Mouse (Mus musculus): Measurements from ENCODE around the gene Tmem131. TPM values are rescaled to one million over a fixed set of nuclear protein-coding genes. Genes with fewer than 3 reads are reported as not detected.
"Not testable (repeated sequence)": the region's sequence is repeated elsewhere in the genome, so short reads cannot be mapped to it uniquely, and the experiment has no call there.

The Tmem131 gene
- polyA plus RNA-seq, 1 experiment, result 169 TPM

DNA sequence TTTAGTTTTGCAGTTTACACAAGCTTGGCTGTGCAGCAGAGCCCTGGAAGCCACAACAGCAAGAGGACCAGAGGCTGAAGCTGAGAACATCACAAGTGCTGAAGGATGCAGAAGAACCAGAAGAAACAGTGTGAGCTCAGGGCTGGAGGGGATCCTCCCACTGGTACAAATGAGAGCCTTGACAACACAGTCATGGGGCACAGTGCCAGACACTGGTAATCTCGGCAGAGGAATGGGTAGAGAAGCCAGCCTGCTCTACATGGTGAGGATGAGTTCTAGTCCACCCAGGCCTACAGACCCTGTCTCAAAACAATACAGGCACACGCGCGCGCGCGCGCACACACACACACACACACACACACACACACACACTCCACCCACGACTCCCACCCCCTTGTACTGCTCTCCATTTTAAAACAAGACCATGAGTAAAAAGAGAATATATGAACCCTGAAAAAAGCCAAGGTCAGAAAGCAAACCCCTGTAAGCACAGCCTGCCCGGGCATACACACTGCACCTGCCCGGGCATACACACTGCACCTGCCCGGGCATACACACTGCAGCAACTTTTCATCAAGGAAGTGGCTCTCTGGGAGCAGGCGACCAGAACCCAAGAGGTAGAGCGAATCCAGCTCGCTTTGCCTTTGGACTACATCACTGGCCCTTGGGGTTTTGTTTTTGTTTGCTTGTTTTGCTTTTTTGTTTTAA, 39.9 kb downstream of the Tmem131 start:
- WGBS, result 84% methylated on average over 15 of the region's 15 CpGs
- no peak overlapping the region for H3K27ac ChIP-seq (ENCODE audit: insufficient read depth, low read depth, low read length)

DNA sequence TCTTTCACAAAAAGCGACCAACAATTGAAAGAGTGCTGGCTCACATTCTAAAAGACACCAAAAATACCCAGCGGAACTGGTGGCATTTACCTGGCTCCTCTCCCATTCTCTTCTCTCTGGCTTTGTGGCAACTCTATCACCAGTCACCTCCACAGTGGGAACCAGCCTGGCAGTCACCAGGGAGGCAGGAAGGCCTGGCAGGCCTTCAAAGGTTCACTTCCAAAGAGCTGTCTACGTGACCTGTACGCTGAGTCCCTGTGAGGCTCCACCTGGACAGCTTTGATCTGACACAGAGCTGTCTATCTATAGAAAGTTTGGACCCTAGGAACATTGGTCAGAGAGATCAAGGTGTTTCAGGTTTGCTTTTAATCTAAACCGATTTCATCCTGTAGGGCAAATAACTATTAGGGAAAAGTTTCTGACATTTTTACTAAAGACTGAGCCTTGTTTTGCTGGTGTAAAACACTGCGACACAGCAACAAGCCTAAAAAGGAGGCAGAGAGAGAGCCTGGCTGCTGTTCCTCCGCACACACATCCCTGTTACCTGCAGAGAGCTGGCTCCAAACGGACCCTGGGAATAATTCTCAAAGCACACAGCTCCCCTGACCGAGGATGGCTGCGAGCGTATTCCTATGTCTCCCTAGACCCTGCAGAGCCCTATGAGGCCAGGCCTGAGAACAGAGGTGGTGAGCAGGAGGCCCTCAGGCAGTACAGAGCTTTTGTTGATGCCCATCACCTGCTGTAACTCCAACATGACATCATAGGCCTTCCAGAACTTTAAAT, 40.7 kb downstream of the Tmem131 start:
- H3K4me1 ChIP-seq (ENCODE audit: control insufficient read depth, insufficient read depth, low read length), result peaks cover 30% of the 10 kb centered on the region
- WGBS, result 73% methylated on average over 11 of the region's 11 CpGs

More for the DNA sequence above, 39.9 kb downstream of the Tmem131 start:
- H3K4me3 ChIP-seq (ENCODE audit: insufficient read depth, low read depth, low read length), result no peak overlapping the region
- TF ChIP-seq CTCF (IDR thresholded peaks at IDR 0.05; ENCODE audit: insufficient read depth, low read depth, low read length) (no peak), POLR2A (IDR thresholded peaks at IDR 0.05; ENCODE audit: insufficient read depth, low read depth, low read length) (no peak)
- peaks cover 30% of the 10 kb centered on the region for H3K4me1 ChIP-seq (ENCODE audit: control insufficient read depth, insufficient read depth, low read length)

DNA sequence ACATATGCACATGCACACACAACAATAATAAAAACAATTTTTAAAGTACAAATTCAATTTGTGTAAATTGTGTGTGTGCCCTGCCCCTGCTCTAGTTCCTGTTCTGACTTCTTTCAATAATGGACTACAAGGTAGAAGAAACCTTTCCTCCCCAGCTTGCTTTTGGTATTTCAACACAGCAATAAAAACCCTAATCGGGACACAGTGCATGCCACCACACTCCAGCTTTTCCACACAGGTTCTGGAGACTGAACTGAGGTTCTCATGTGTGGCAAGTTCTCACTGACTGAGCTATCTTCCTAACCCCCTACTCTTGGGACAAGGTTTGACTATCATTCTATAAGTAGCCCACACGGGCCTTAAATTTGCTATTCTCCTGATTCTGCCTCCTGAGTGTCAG, 43.8 kb downstream of the Tmem131 start:
- H3K4me1 ChIP-seq (ENCODE audit: control insufficient read depth, insufficient read depth, low read length), result peaks cover 28% of the 10 kb centered on the region
- TF ChIP-seq CTCF (IDR thresholded peaks at IDR 0.05; ENCODE audit: insufficient read depth, low read depth, low read length) (no peak), POLR2A (IDR thresholded peaks at IDR 0.05; ENCODE audit: insufficient read depth, low read depth, low read length) (no peak)
- no peak overlapping the region for H3K4me3 ChIP-seq (ENCODE audit: insufficient read depth, low read depth, low read length)
- 95% methylated on average over 2 of the region's 2 CpGs for WGBS
- H3K27ac ChIP-seq (ENCODE audit: insufficient read depth, low read depth, low read length), result no peak overlapping the region

More for the DNA sequence above, 40.7 kb downstream of the Tmem131 start:
- H3K4me3 ChIP-seq (ENCODE audit: insufficient read depth, low read depth, low read length), result no peak overlapping the region
- TF ChIP-seq CTCF (IDR thresholded peaks at IDR 0.05; ENCODE audit: insufficient read depth, low read depth, low read length) (no peak), POLR2A (IDR thresholded peaks at IDR 0.05; ENCODE audit: insufficient read depth, low read depth, low read length) (no peak)
- H3K27ac ChIP-seq (ENCODE audit: insufficient read depth, low read depth, low read length), result no peak overlapping the region

DNA sequence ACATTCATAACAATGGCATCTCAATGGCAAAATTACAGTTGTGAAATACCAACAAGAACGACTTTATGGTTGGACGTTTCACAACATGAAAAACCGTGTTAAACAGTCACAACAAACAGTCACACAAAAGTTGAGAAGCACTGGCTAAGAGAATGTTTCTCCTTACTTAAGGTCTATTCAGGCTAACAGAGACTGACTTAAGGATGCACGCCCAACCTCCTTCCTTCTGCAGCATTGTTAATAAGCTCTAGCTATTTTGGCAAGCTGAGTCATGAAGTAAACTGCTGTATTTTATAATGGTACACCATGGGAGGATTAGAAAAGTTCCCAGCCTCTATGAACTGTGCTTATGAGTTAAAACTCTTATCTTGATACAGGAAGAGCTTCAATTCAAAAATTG, 47.0 kb downstream of the Tmem131 start:
- WGBS, result 30% methylated on average over 4 of the region's 4 CpGs
- no peak for TF ChIP-seq POLR2A (IDR thresholded peaks at IDR 0.05; ENCODE audit: insufficient read depth, low read depth, low read length)

DNA sequence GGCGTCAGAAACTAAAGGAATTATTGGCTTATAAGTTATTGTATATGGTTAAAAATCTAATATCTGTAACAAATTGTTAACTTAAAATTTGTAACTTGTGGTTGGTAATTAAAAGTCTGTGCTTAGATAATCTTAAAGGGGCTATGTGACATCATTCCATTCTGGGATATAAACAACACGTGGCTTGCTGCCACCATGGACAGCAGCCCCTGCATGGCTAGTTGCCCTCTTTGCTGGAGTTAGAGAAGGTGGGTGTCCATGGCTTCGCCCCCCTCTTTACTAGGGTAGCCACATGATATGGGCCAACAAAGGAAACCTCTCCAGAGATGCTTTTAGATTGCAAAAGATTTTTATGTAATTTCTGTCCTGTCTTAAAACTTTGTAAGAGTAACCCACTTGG, 48.0 kb downstream of the Tmem131 start:
- Histone ChIP-seq H3K4me1 (ENCODE audit: control insufficient read depth, insufficient read depth, low read length) (peaks cover 9% of the 10 kb centered on the region; the same call in 1 of the 2 replicates), H3K4me3 (ENCODE audit: insufficient read depth, low read depth, low read length) (no peak overlapping the region), H3K27ac (ENCODE audit: insufficient read depth, low read depth, low read length) (no peak overlapping the region; the same call in 1 of the 2 replicates)
- no peak for TF ChIP-seq CTCF (IDR thresholded peaks at IDR 0.05; ENCODE audit: insufficient read depth, low read depth, low read length)
- TF ChIP-seq POLR2A (IDR thresholded peaks at IDR 0.05; ENCODE audit: insufficient read depth, low read depth, low read length), result no peak
- 72% methylated on average over 3 of the region's 3 CpGs for WGBS

More for the DNA sequence above, 47.0 kb downstream of the Tmem131 start:
- no peak overlapping the region for H3K27ac ChIP-seq (ENCODE audit: insufficient read depth, low read depth, low read length)
- no peak overlapping the region for H3K4me3 ChIP-seq (ENCODE audit: insufficient read depth, low read depth, low read length)
- peaks cover 13% of the 10 kb centered on the region for H3K4me1 ChIP-seq (ENCODE audit: control insufficient read depth, insufficient read depth, low read length)

DNA sequence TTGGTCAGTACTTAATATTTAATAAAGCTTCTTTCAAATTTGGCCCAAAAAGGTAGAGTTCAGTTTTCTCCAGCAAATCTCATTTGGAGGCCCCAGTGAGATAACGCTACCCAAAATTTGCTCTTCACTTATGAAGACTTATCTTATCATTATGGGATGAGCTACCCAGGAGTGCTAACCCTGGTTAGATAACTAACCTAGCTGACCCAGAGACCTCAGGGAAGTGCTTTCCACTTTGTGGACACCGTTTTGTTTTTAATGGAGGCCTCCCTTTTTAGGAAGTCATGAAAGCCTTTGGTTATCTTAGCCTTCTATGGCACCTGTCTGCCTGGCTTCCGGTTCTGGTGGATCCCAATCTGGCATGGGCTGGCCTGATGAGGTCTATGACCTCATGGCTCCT, 49.3 kb downstream of the Tmem131 start:
- WGBS, result 97% methylated on average over 3 of the region's 3 CpGs
- no peak for TF ChIP-seq CTCF (IDR thresholded peaks at IDR 0.05; ENCODE audit: insufficient read depth, low read depth, low read length)
- TF ChIP-seq POLR2A (IDR thresholded peaks at IDR 0.05; ENCODE audit: insufficient read depth, low read depth, low read length), result no peak
- peaks cover 8% of the 10 kb centered on the region; the same call in 1 of the 2 replicates for H3K4me1 ChIP-seq (ENCODE audit: control insufficient read depth, insufficient read depth, low read length)
- H3K27ac ChIP-seq (ENCODE audit: insufficient read depth, low read depth, low read length), result no peak overlapping the region
- no peak overlapping the region for H3K4me3 ChIP-seq (ENCODE audit: insufficient read depth, low read depth, low read length)

DNA sequence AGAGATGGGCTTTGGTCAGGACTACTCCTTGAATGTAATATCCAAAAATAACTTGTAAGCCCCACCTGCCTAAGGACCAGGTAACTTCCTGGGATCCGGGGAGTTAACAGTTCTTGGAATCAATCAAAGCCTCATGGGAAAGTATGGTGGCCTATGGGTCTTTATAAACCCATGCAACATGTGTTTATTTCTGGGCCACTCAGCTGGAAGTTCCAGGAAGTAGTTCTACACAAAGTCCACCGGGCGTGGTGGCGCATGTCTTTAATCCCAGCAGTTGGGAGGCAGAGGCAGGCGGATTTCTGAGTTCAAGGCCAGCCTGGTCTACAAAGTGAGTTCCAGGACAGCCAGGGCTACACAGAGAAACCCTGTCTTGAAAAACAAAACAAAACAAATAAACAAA, 49.7 kb downstream of the Tmem131 start:
- WGBS, result 96% methylated on average over 5 of the region's 5 CpGs
- H3K4me1 ChIP-seq (ENCODE audit: control insufficient read depth, insufficient read depth, low read length); H3K27ac ChIP-seq (ENCODE audit: insufficient read depth, low read depth, low read length); H3K4me3 ChIP-seq (ENCODE audit: insufficient read depth, low read depth, low read length): not testable (repeated sequence)

DNA sequence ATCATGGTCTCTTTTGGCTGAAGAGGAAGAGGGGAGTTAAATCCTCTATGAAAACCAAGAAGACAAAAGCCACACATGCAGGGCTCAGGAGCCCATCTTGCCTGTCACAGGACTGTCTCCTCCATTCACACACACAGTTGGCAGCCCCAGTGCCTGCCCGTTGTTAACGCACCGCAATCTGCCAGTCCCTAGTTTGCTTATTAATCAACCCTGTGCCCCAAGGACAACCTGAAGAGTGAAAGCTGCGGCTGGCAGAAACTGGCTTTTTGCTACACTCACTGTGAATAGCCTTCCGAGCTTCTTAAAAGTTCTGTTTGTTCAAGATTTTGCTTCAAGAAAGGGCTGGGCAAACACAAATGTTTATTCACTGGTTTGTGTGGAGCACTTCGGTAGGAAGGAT, 50.3 kb downstream of the Tmem131 start:
- TF ChIP-seq POLR2A (IDR thresholded peaks at IDR 0.05; ENCODE audit: insufficient read depth, low read depth, low read length), result no peak
- no peak for TF ChIP-seq CTCF (IDR thresholded peaks at IDR 0.05; ENCODE audit: insufficient read depth, low read depth, low read length)
- Histone ChIP-seq H3K4me1 (ENCODE audit: control insufficient read depth, insufficient read depth, low read length) (peaks cover 8% of the 10 kb centered on the region; the same call in 1 of the 2 replicates), H3K27ac (ENCODE audit: insufficient read depth, low read depth, low read length) (no peak overlapping the region), H3K4me3 (ENCODE audit: insufficient read depth, low read depth, low read length) (no peak overlapping the region)
- 50% methylated on average over 6 of the region's 6 CpGs for whole genome bisulfite sequencing

DNA sequence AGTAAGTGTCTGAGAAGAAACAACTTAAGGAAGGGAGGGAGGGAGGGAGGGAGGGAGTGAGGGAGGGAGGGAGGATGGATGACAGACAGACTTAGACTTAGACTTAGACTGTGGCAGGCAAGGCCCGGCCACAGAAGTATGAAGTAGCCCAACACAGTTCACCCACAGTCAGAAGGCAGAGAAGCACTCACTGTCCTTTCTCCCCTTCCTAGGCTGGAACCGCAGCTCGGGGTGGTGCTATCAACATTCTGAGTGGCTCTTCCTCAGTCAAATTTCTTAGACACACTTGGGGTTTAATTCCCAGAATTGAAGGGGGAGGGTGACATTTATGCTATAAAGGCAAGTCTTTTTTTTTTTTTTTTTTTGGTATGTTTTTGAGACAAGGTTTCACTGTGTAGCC, 51.0 kb downstream of the Tmem131 start:
- H3K27ac ChIP-seq (ENCODE audit: insufficient read depth, low read depth, low read length), result no peak overlapping the region

More for the DNA sequence above, 51.0 kb downstream of the Tmem131 start:
- peaks cover 8% of the 10 kb centered on the region; the same call in 1 of the 2 replicates for H3K4me1 ChIP-seq (ENCODE audit: control insufficient read depth, insufficient read depth, low read length)
- TF ChIP-seq CTCF (IDR thresholded peaks at IDR 0.05; ENCODE audit: insufficient read depth, low read depth, low read length) (no peak), POLR2A (IDR thresholded peaks at IDR 0.05; ENCODE audit: insufficient read depth, low read depth, low read length) (no peak)
- 91% methylated on average over 3 of the region's 3 CpGs for WGBS
- H3K4me3 ChIP-seq (ENCODE audit: insufficient read depth, low read depth, low read length), result no peak overlapping the region
